Mouse (Mus musculus): Measurements from ENCODE around the gene Gm14862.

The Gm14862 gene

GRCm38 (mm10) chrX:9222412-9223221, 34.1 kb downstream of the Gm14862 start:
- peak; percentile 11 for DNase-seq

GRCm38 (mm10) chrX:9221736-9222135, 35.0 kb downstream of the Gm14862 start:
- DNase-seq, result no peak

- DNase-seq, result peak; percentile 21
These were observed 35.5 kb downstream of the Gm14862 start for GRCm38 (mm10) chrX:9221206-9221605.

- DNase-seq, result no peak
These were observed 37.1 kb downstream of the Gm14862 start for GRCm38 (mm10) chrX:9219570-9219969.

GRCm38 (mm10) chrX:9216244-9216643, 40.5 kb downstream of the Gm14862 start:
- no peak for DNase-seq

GRCm38 (mm10) chrX:9205121-9205520, 51.6 kb downstream of the Gm14862 start:
- no peak for DNase-seq

- peak; percentile 20 for DNase-seq
These were observed 53.8 kb downstream of the Gm14862 start for GRCm38 (mm10) chrX:9202781-9203405.

GRCm38 (mm10) chrX:9201954-9202353, 54.7 kb downstream of the Gm14862 start:
- DNase-seq, result no peak

Data from kidney, adult 11 months (tissue).